Mouse (Mus musculus) forebrain, embryonic 11.5 days (tissue): ENCODE measurements around the gene Irak3. TPM values are rescaled to one million over a fixed set of nuclear protein-coding genes. Genes with fewer than 3 reads are reported as not detected.

Source experiments
- ATAC-seq: fragments of 200-750 bp; cut with Nextera tagmentation; replicated peaks from 2 replicates; pipeline ENCODE4 v1.8.0; 2017; ENCODE audit warnings: moderate TSS enrichment; ENCODE audit not compliant: low FRiP score
- DNase-seq: peaks from one replicate; pipeline ENCODE4 v3.0.0-alpha.2; 2017; ENCODE audit warnings: low spot score
- H3K27ac ChIP-seq: fragments of 300-500 bp; sonication (generic); 2 replicates; pipeline ENCODE4 v1.5.1; 2014; ENCODE audit warnings: low read depth, low read length
- H3K27me3 ChIP-seq: fragments of 300-500 bp; sonication (generic); 2 replicates; pipeline ENCODE4 v1.6.1; 2014; ENCODE audit warnings: mild to moderate bottlenecking, low read length, mixed read lengths; ENCODE audit not compliant: control insufficient read depth, insufficient read depth
- H3K36me3 ChIP-seq: fragments of 300-500 bp; sonication (generic); 2 replicates; pipeline ENCODE4 v1.6.1; 2014; ENCODE audit warnings: mild to moderate bottlenecking, low read length, moderate library complexity, mixed read lengths; ENCODE audit not compliant: control insufficient read depth, insufficient read depth
- H3K4me1 ChIP-seq: fragments of 300-500 bp; sonication (generic); replicated peaks from 2 replicates; pipeline ENCODE4 v1.6.1; 2014; ENCODE audit warnings: low read length, mixed read lengths; ENCODE audit not compliant: control insufficient read depth, insufficient read depth
- H3K4me2 ChIP-seq: fragments of 300-500 bp; sonication (generic); 2 replicates; pipeline ENCODE4 v1.6.1; 2014; ENCODE audit warnings: low read depth, mild to moderate bottlenecking, low read length, moderate library complexity, mixed read lengths; ENCODE audit not compliant: severe bottlenecking
- H3K4me3 ChIP-seq: fragments of 300-500 bp; sonication (generic); 2 replicates; pipeline ENCODE4 v1.5.1; 2014; ENCODE audit warnings: low read depth, low read length
- H3K9ac ChIP-seq: fragments of 300-500 bp; sonication (generic); 2 replicates; pipeline ENCODE4 v1.6.1; 2014; ENCODE audit warnings: low read length
- H3K9me3 ChIP-seq: fragments of 300-500 bp; sonication (generic); 2 replicates; pipeline ENCODE4 v1.6.1; 2016; ENCODE audit warnings: low read length, mixed read lengths; ENCODE audit not compliant: control insufficient read depth
- WGBS: fragments of 180-500 bp; shearing (Covaris S2); extraction: QIAGEN DNeasy Blood & Tissue Kit; methylation state at CpG from one replicate; pipeline ENCODE4 v1.1.7; 2014; 5-methylcytosine and 5-hydroxymethylcytosine counted together
- polyA plus RNA-seq: library from polyadenylated mRNA; unstranded; fragments of >200 nt; fragmentation: Nextera tagmentation; extraction: Ambion mirVana; gene quantifications from 2 replicates; pipeline ENCODE4 v1.2.1, GENCODE M21; 2014

The Irak3 gene
- polyA plus RNA-seq, 1 experiment from 2014 or later, result 0.49 TPM

GRCm38 (mm10) chr10:120193255-120193654, 8.7 kb downstream of the Irak3 start:
- 92% methylated on average over 8 of the region's 8 CpGs for WGBS
- DNase-seq, result no peak
- Histone ChIP-seq H3K36me3 (no peaks in the 10 kb centered on the region), H3K4me2 (no peak overlapping the region), H3K4me1 (no peaks in the 10 kb centered on the region), H3K4me3 (no peak overlapping the region), H3K27me3 (no peaks in the 10 kb centered on the region), H3K9ac (no peak overlapping the region), H3K9me3 (no peaks in the 10 kb centered on the region), H3K27ac (no peak overlapping the region)
- ATAC-seq, result no peak

DNA sequence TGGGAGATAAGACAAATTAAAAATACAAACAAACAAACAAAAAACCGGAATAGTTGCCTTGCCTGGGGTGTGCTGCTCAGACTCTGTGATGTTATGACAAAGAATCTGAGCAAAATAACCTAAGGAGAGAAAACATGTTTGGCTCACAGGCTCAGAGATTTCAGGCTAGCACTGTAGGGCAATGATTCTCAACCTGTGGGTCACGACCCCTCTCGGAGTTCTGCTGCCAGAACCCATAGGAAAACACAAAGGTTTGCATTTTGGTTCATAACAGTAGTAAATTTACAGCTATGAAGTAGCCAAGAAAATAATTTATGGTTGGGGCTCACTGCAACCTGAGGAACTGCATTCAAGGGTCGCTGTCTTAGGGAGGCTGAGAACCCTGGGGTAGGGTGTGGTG, 9.7 kb downstream of the Irak3 start:
- 88% methylated on average over 4 of the region's 4 CpGs for WGBS

GRCm38 (mm10) chr10:120191165-120191564, 10.8 kb downstream of the Irak3 start:
- no peak overlapping the region for H3K4me3 ChIP-seq
- ATAC-seq, result no peak
- H3K36me3 ChIP-seq, result no peaks in the 10 kb centered on the region
- DNase-seq, result no peak
- H3K9ac ChIP-seq, result no peak overlapping the region
- H3K27ac ChIP-seq, result no peak overlapping the region
- H3K27me3 ChIP-seq, result no peaks in the 10 kb centered on the region
- 93% methylated on average over 6 of the region's 6 CpGs for WGBS
- no peak overlapping the region for H3K4me2 ChIP-seq
- no peaks in the 10 kb centered on the region for H3K4me1 ChIP-seq
- no peaks in the 10 kb centered on the region for H3K9me3 ChIP-seq

More for the DNA sequence above, 9.7 kb downstream of the Irak3 start:
- Histone ChIP-seq H3K9me3 (no peaks in the 10 kb centered on the region), H3K4me3 (no peak overlapping the region), H3K27me3 (no peaks in the 10 kb centered on the region), H3K27ac (no peak overlapping the region), H3K9ac (no peak overlapping the region), H3K4me2 (no peak overlapping the region), H3K36me3 (no peaks in the 10 kb centered on the region), H3K4me1 (no peaks in the 10 kb centered on the region)
- no peak for DNase-seq
- no peak for ATAC-seq

GRCm38 (mm10) chr10:120189782-120190181, 12.1 kb downstream of the Irak3 start:
- DNase-seq, result no peak
- WGBS, result 37% methylated on average over 6 of the region's 6 CpGs

DNA sequence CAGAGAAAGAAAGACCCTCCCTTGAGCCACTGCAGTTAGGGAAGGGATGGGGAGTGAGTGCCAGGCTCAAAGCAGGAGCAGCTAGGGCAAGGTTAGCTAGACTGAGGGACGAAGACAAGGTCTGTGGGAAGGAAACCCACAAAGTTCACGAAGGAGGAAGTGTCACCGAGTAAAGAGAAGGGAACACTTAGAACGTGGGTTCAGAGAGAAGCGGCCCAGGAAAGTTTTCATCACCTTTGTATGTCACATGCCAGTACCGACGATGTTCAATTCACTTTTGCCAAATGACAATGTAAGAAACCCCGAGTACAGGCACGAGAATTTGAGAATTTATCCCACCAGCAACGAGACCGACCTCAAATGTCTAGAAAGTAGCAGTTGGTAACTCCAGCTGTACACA, 12.7 kb downstream of the Irak3 start:
- Histone ChIP-seq H3K9me3 (no peaks in the 10 kb centered on the region), H3K4me2 (no peak overlapping the region), H3K4me3 (no peak overlapping the region), H3K27ac (no peak overlapping the region), H3K4me1 (no peaks in the 10 kb centered on the region), H3K36me3 (no peaks in the 10 kb centered on the region), H3K9ac (no peak overlapping the region), H3K27me3 (no peaks in the 10 kb centered on the region)
- DNase-seq (no peak), ATAC-seq (no peak)
- WGBS, result 74% methylated on average over 11 of the region's 11 CpGs

More at GRCm38 (mm10) chr10:120189782-120190181, 12.1 kb downstream of the Irak3 start:
- Histone ChIP-seq H3K27ac (no peak overlapping the region), H3K9ac (no peak overlapping the region), H3K4me3 (no peak overlapping the region), H3K27me3 (no peaks in the 10 kb centered on the region), H3K4me1 (no peaks in the 10 kb centered on the region), H3K36me3 (no peaks in the 10 kb centered on the region), H3K9me3 (no peaks in the 10 kb centered on the region), H3K4me2 (no peak overlapping the region)
- no peak for ATAC-seq

DNA sequence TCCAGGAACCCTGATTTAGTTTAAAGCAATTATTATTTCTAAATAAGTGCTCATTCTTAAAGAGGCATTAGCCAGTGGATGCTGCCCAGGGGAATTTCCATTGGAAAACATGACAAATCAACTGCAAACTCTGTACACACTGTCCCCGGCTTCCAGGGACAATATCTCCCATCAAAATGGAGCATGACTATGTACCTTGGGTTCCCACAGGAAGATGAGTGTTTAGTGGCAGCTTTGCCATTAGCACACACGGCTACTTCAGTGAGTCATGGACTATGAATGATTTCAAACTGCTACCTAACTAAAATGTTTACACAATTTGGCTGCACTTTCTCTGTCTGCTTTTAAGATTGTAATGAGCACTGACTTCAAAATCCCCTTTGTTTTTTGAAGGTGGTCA, 13.4 kb downstream of the Irak3 start:
- H3K9me3 ChIP-seq, result no peaks in the 10 kb centered on the region
- H3K36me3 ChIP-seq, result no peaks in the 10 kb centered on the region
- ATAC-seq (no peak), DNase-seq (no peak)
- no peaks in the 10 kb centered on the region for H3K27me3 ChIP-seq
- no peak overlapping the region for H3K27ac ChIP-seq
- WGBS, result 71% methylated on average over 2 of the region's 2 CpGs
- no peaks in the 10 kb centered on the region for H3K4me1 ChIP-seq
- no peak overlapping the region for H3K9ac ChIP-seq
- H3K4me2 ChIP-seq, result no peak overlapping the region
- no peak overlapping the region for H3K4me3 ChIP-seq

GRCm38 (mm10) chr10:120183342-120183741, 18.6 kb downstream of the Irak3 start:
- H3K4me1 ChIP-seq, result no peaks in the 10 kb centered on the region
- H3K4me2 ChIP-seq, result no peak overlapping the region
- H3K27me3 ChIP-seq, result no peaks in the 10 kb centered on the region
- H3K4me3 ChIP-seq, result no peak overlapping the region
- WGBS, result 91% methylated on average over 2 of the region's 2 CpGs
- DNase-seq, result no peak
- H3K27ac ChIP-seq, result no peak overlapping the region
- H3K9me3 ChIP-seq, result no peaks in the 10 kb centered on the region
- no peaks in the 10 kb centered on the region for H3K36me3 ChIP-seq
- ATAC-seq, result no peak
- no peak overlapping the region for H3K9ac ChIP-seq

- Histone ChIP-seq H3K4me2 (no peak overlapping the region), H3K36me3 (no peaks in the 10 kb centered on the region), H3K27ac (no peak overlapping the region), H3K9ac (no peak overlapping the region), H3K27me3 (no peaks in the 10 kb centered on the region), H3K4me1 (no peaks in the 10 kb centered on the region), H3K9me3 (no peaks in the 10 kb centered on the region), H3K4me3 (no peak overlapping the region)
- DNase-seq (no peak), ATAC-seq (no peak)
- 93% methylated on average over 1 of the region's 1 CpGs for WGBS
Measured at GRCm38 (mm10) chr10:120182887-120183286, 19.0 kb downstream of the Irak3 start.

DNA sequence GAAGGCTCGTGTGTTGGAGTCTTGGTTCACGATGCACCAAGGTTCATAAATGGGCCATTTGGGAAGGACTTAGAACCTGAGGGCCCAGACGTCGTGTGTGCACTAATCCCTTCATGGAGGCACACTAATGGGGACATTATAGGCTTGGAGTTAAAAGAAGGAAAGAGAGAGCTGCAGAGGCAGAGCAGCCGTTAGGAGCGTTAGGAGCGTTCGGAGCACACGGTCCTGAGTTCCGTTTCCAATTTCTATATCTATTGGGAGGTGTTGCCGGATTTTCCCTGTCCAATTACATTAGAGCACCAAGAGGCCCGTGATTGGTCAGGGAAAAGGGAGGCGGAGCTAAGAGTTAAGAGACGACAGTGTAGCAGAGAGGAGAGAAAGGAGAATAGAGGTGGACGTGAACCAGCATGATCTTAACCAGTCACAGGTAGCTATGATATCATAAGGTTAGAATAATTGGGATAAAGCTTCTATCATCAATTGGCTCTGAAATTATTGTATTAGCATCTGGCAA, 27.7 kb downstream of the Irak3 start:
- DNase-seq (no peak), ATAC-seq (no peak)
- no peak overlapping the region for H3K4me2 ChIP-seq
- no peak overlapping the region for H3K4me3 ChIP-seq
- no peak overlapping the region for H3K9ac ChIP-seq
- H3K9me3 ChIP-seq, result no peaks in the 10 kb centered on the region; the same call in 1 of the 2 replicates
- WGBS, result 91% methylated on average over 15 of the region's 15 CpGs
- H3K36me3 ChIP-seq, result no peaks in the 10 kb centered on the region
- no peaks in the 10 kb centered on the region for H3K27me3 ChIP-seq
- no peak overlapping the region for H3K27ac ChIP-seq
- no peaks in the 10 kb centered on the region for H3K4me1 ChIP-seq
